Mouse (Mus musculus): ENCODE results near the gene Hhatl.

GRCm38 (mm10) chr9:121826356-121826755 is 34.0 kb upstream of the Hhatl start:
- TF ChIP-seq POLR2A (IDR thresholded peaks at IDR 0.05; ENCODE audit: insufficient read depth, low read depth, low read length) (no peak), EP300 (IDR thresholded peaks at IDR 0.05; ENCODE audit: insufficient read depth, low read depth, low read length) (no peak), CTCF (IDR thresholded peaks at IDR 0.05) (no peak)
